Mouse (Mus musculus) spleen, adult 2 months (tissue): ENCODE measurements around the gene Rad21l. TPM values are rescaled to one million over a fixed set of nuclear protein-coding genes. Genes with fewer than 3 reads are reported as not detected.
"Not testable (repeated sequence)": the region's sequence is repeated elsewhere in the genome, so short reads cannot be mapped to it uniquely, and the experiment has no call there.

Experiments
- DNase-seq, 2 experiments: peaks; one replicate each; pipeline versions ENCODE4 v3.0.0 to v3.0.0-alpha.2; 2012 to 2021; ENCODE audit warnings: low spot score in 2 of 2, low read depth in 1 of 2
- H3K27ac ChIP-seq: fragments of 200-500 bp; 2 replicates; pipeline ENCODE4 v1.5.1; 2012; ENCODE audit warnings: low read length, inconsistent platforms; ENCODE audit not compliant: insufficient read depth
- H3K27me3 ChIP-seq: fragments of 200-500 bp; 2 replicates; pipeline ENCODE4 v1.6.1; 2012; ENCODE audit warnings: mild to moderate bottlenecking, moderate library complexity, low read length, inconsistent platforms; ENCODE audit not compliant: control insufficient read depth, insufficient read depth
- H3K36me3 ChIP-seq: fragments of 200-500 bp; 2 replicates; pipeline ENCODE4 v1.6.1; 2012; ENCODE audit warnings: mild to moderate bottlenecking, low read length, inconsistent platforms; ENCODE audit not compliant: control insufficient read depth, insufficient read depth
- H3K4me1 ChIP-seq: fragments of 200-500 bp; 2 replicates; pipeline ENCODE4 v1.6.1; 2011; ENCODE audit warnings: inconsistent platforms; ENCODE audit not compliant: control insufficient read depth, insufficient read depth, insufficient read length
- H3K4me3 ChIP-seq: fragments of 200-500 bp; 2 replicates; pipeline ENCODE4 v1.5.1; 2011; ENCODE audit warnings: mild to moderate bottlenecking, inconsistent platforms; ENCODE audit not compliant: insufficient read depth, insufficient read length; ENCODE audit errors: extremely low read depth
- CTCF ChIP-seq: fragments of 200-500 bp; IDR thresholded peaks from 2 replicates; pipeline ENCODE4 v1.5.1; 2011; ENCODE audit warnings: mild to moderate bottlenecking, inconsistent platforms; ENCODE audit not compliant: insufficient read depth, insufficient read length, insufficient replicate concordance; ENCODE audit errors: extremely low read depth
- POLR2A ChIP-seq: fragments of 200-500 bp; IDR thresholded peaks from 2 replicates; pipeline ENCODE4 v1.6.1; 2011; ENCODE audit warnings: low read depth, low read length, inconsistent platforms
- WGBS: fragments of 180-500 bp; shearing (Covaris S2); methylation state at CpG from one replicate; pipeline ENCODE4 v1.1.7; 2018; 5-methylcytosine and 5-hydroxymethylcytosine counted together
- polyA plus RNA-seq: library from polyadenylated mRNA; depleted of rRNA; stranded (reverse); fragments of >200 nt; gene quantifications from 2 replicates; pipeline ENCODE4 v1.2.3, GENCODE M21; 2012

Rad21l gene
- polyA plus RNA-seq, 1 experiment = not detected

DNA sequence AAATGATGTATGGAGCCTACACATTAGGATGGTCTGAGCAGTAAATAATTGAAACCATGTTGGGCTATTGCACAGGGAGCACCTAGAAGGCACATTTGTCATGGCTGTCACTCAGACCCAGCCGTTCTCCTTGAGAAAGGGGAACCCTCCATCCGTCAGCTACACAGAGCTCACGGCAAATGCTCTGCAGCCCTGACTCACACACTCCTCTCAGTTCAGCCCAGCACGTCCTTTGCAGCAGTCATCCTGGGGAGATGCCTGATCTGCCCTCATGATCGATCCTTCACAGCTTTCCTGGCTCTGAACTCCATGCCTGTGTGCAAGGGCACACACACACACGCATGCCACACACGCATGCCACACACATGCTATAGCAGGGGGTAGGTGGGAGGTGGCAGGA lies 39.0 kb downstream of the Rad21l start:
- Histone ChIP-seq H3K27ac (no peak overlapping the region), H3K27me3 (peaks cover 13% of the 10 kb centered on the region), H3K4me1 (no peaks in the 10 kb centered on the region), H3K36me3 (no peaks in the 10 kb centered on the region), H3K4me3 (no peak overlapping the region)
- TF ChIP-seq POLR2A (no peak), CTCF (no peak)
- WGBS = 45% methylated on average over 7 of the region's 7 CpGs
- no peak for DNase-seq

DNA sequence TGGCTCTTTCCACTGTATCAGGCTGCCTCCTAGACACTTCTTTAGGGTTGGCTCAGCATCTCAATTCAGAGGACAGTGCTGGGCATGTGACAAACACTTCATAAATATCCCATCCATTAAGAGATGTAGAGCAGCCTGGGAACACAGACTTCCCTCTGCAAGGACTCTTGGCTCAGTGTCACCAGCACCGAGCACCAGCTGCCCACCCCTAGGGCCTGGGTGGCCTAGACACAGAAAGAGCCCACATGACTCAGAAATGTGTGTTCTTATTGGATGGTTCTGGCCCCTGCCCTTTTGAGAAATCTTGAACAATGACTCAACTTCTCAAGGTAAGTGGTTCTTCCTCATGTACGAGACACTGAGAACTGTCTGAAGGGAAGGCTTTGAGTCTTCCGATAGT lies 40.3 kb downstream of the Rad21l start:
- no peak for TF ChIP-seq POLR2A
- peaks cover 13% of the 10 kb centered on the region for H3K27me3 ChIP-seq
- WGBS = 91% methylated on average over 3 of the region's 3 CpGs
- no peaks in the 10 kb centered on the region for H3K36me3 ChIP-seq
- no peaks in the 10 kb centered on the region for H3K4me1 ChIP-seq
- no peak overlapping the region for H3K4me3 ChIP-seq
- DNase-seq = no peak
- no peak overlapping the region for H3K27ac ChIP-seq

DNA sequence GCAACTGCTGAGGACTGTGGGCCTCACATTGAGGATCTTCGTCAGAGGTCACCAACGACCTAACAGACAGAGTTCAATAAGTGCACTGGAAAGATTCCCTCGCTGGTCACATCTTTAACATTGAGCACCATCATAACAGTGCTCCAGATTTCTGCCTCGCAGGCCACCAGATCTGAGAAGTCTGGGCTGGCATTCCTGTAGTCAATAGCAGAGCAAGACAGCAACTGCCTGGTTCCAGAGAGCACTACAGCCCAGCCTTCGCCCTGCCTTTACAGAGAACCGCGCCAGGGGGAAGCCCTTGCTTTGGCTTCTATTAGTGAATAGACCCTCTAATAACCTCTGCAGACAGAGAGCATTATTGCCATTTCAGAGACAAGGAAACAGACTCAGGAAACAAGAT lies 42.0 kb downstream of the Rad21l start:
- Histone ChIP-seq H3K4me1 (no peaks in the 10 kb centered on the region), H3K27ac (no peak overlapping the region), H3K36me3 (no peaks in the 10 kb centered on the region), H3K4me3 (no peak overlapping the region), H3K27me3 (0 out of 2 replicates have a peak, but pooled peaks cover under 1% of the 10 kb centered on the region)
- WGBS = 90% methylated on average over 7 of the region's 7 CpGs
- DNase-seq = no peak
- TF ChIP-seq POLR2A (no peak), CTCF (no peak)

DNA sequence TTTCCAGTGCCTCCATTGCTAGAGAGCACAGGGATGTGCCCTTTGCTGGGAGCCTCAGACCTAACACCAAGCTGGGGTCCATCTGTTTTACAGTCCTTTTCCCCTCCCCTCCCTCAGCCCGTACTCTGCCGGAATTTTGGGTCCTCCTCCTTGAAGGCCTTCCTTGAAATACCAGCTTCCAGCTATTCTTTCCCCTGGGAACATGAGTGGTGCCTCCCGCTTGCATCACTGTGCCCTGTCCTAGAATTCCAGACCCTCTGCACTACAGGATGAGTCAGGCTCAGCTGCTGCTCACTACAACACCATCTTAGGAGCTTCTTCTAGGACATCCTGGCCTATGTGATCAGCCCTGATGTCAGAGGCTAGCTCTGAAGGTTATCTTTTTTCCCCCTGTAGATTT lies 44.6 kb downstream of the Rad21l start:
- Histone ChIP-seq H3K4me3 (no peak overlapping the region), H3K4me1 (no peaks in the 10 kb centered on the region), H3K36me3 (no peaks in the 10 kb centered on the region), H3K27ac (no peak overlapping the region), H3K27me3 (no peaks in the 10 kb centered on the region)
- WGBS = 73% methylated on average over 3 of the region's 3 CpGs
- DNase-seq = no peak
- TF ChIP-seq CTCF (no peak), POLR2A (no peak)

DNA sequence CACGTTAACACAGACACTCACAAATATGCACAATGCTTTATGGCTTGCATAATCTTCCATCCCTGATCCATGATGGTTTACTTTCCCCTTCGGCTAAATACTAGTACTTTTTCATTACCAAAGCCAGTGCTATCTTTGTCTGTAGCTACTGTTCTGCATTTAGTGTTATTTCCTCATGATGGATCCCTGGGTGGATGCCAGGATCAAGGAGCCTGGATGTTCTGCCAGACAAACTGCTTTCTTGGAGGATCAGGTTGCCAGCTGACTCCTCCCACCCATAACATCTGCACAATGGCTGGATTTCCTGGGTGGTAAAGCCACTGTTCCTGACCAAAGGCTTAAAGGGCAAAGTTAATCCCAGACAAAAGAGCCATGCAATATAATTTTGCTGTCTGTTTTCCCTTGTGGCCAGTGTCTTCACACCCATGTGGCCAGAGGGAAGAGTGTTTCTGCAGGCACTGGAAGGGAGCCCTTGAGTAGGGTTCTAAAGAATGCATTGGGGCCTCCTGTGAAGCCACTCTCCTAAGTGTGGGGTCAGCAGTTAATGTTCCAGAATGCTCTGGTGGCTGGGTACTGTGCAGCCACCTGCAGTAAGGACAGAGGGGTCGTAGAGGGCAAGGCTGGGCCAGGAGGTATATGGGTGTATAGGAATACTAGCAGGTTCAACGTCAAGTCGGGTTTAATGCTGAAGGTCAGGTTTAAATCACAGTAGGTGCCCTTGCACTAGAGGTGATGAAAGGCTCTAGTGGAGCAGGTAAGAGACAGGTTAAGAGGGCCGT lies 51.6 kb downstream of the Rad21l start:
- Histone ChIP-seq H3K36me3 (no peaks in the 10 kb centered on the region), H3K27ac (no peak overlapping the region), H3K4me3 (no peak overlapping the region), H3K4me1 (no peaks in the 10 kb centered on the region), H3K27me3 (no peaks in the 10 kb centered on the region)
- WGBS = 75% methylated on average over 6 of the region's 6 CpGs
- TF ChIP-seq POLR2A (no peak), CTCF (no peak)
- DNase-seq = no peak

DNA sequence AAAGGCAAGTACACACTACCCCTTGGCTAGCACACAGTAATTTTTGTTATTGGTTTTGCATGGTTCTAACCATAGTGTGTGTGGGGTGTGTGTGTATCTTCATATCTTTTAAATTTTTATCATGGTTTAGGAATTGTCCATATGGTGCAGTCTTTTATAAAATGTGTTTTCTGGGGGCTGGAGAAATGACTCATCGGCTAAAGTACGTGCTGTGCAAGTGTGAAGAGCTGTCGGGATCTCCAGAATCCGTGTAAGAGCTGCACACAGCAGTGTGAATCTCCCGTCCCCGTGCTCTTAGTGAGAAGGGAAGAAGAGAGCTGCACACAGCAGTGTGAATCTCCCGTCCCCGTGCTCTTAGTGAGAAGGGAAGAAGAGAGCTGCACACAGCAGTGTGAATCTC lies 52.6 kb downstream of the Rad21l start:
- not testable (repeated sequence) for DNase-seq, H3K27me3 ChIP-seq, H3K4me3 ChIP-seq, H3K4me1 ChIP-seq, H3K27ac ChIP-seq, H3K36me3 ChIP-seq
- WGBS = 88% methylated on average over 8 of the region's 8 CpGs

DNA sequence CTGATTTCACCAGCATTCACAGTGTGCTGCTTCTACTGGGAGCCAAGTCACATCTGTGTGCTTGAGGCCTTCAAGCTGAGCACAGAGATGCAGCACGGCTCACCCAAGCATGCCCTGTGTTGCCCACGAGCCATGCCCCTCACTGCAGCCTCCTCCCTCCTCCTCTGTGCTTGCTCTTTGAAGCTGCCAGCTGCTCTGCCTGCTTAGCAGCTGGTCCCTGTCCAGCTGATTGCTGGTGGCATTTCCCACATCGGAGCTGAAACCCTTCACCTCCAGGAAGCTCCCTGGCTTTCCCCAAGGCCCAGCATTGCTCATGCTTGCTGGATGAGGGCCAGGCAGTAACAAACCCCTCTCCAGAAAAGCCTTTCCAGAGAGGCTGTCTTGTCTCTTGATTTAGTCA lies 58.4 kb downstream of the Rad21l start:
- Histone ChIP-seq H3K27ac (no peak overlapping the region), H3K27me3 (no peaks in the 10 kb centered on the region), H3K36me3 (no peaks in the 10 kb centered on the region), H3K4me1 (no peaks in the 10 kb centered on the region), H3K4me3 (no peak overlapping the region)
- DNase-seq = no peak
- WGBS = 40% methylated on average over 3 of the region's 3 CpGs
- no peak for TF ChIP-seq CTCF
- no peak for TF ChIP-seq POLR2A

DNA sequence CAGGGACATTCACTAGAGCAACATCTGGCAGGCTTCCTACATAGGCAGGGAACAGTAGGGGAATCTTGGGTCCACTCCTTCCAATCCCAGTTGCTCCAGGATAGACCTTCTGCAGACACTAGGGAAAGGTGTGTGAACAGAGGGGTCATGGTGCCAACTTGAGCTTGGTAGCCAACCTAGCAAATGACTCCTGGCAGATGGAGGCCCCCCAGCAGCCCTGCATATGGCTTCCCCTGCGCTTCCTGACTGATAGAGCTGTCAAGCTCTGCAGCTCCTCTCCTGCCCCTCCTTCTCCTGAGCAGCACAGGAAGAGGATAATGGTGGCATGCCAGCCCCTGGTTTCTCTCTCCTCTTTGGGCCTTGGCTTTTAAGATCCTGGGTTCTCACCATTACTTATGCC lies 59.9 kb downstream of the Rad21l start:
- WGBS = 55% methylated on average over 1 of the region's 1 CpGs
- no peaks in the 10 kb centered on the region for H3K4me1 ChIP-seq
- H3K4me3 ChIP-seq = no peak overlapping the region
- TF ChIP-seq CTCF (no peak), POLR2A (no peak)
- DNase-seq = no peak
- no peak overlapping the region for H3K27ac ChIP-seq
- no peaks in the 10 kb centered on the region for H3K36me3 ChIP-seq
- H3K27me3 ChIP-seq = no peaks in the 10 kb centered on the region
